Mouse (Mus musculus) 3134 (cell line): ENCODE data around the gene Isoc2b.
"Not testable (repeated sequence)": the region's sequence is repeated elsewhere in the genome, so short reads cannot be mapped to it uniquely, and the experiment has no call there.

Experiments
- DNase-seq: peaks from one replicate; pipeline ENCODE4 v3.0.0-alpha.2; 2011; ENCODE audit warnings: low spot score; ENCODE audit not compliant: insufficient read length; ENCODE audit errors: extremely low read depth

Isoc2b gene

GRCm38 (mm10) chr7:4866631-4867180 is 3.4 kb downstream of the Isoc2b start:
- DNase-seq: no peak

DNA sequence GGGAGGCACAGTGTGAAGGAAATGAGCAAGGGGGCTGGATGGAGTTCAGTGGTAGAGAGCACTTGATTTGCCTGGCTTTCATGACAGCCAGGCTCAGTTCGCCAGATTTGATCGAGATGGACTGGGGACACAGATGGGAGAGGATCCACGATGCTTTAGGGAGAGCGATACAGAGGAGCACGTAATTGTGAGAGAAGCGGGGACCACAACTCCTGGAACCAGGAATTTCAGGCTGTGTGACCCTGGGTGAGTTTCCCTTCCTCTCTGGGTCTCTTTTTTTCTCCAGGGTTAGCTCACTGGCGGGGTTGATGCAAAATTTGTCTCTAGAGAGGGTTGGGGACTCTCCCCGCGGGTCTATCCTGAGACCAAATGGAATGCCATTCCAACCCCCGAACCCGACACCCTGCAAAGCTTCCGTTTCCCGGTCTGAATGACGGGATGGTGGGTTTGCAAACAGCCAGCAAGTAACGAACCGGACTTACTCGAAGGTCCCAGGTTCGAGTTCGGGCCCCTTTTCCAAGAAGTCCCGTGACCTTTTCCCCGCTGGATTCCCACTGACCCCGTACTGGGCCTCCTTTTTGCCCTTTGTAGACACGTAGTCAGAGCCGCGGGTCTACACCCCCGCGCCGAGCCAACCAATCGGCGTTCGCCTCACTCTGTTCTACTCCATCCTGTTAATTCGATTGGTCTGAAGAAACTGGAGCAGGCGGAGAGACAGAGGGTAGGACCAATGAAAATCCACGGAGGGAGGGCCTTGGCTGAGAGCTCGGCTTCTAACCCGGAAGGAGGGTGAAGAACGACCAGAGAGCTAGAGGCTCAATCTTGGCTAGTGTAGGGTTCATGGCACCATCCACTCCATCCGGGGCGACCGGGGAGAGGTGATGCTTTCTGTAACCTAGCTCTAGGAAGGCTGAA is 4.2 kb downstream of the Isoc2b start:
- DNase-seq: peak; percentile 92

DNA sequence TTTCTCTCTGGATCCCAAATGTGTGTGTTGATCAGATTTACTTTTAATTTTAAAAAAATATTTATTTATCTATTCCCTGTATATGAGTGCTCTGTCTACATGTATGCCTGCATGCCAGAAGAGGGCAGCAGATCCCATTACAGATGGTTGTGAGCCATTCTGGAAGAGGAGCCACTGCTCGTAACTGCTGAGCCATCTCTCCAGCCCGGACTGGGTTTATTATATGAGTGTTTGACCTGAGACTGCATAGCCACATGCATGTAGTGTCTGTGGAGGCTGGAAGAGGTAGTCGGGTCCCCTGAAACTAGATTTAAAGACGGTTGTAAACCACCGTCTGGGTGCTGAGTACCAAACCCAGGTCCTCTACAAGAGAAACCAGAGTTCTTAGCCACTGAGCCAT is 5.0 kb downstream of the Isoc2b start:
- peak; percentile 33 for DNase-seq

DNA sequence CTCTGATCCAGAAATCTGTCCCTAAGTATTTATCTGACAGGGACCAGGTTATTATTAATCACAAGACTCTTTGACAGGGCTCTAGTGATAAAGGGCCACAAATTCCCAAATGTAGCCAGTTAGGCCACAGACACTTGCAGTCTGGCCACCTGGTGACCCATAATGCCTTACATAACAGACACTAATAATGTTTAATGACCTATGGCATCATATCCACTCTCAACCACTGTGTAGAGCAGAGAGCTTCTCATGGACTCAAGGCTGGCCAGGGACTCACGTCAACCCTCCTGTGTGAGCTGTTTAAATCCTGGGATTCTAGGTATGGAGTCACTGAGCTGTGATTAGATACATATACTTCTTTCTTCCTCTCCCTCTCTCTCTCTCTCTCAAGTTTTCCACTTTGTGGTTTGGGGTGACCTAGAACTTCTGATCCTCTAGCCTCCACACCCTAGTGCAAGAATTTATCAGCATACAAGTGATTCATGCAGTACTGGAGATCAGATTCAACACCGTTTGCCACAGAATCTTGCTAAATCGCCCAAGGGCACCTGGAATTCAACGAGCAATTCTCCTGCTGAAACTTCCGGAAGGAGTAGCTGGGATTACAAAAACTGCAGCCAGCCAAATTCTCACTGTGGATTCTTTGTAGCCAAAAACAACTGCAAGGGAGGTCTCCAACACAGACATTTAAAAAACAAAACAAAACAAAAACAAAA is 5.8 kb downstream of the Isoc2b start:
- peak; percentile 43 for DNase-seq

DNA sequence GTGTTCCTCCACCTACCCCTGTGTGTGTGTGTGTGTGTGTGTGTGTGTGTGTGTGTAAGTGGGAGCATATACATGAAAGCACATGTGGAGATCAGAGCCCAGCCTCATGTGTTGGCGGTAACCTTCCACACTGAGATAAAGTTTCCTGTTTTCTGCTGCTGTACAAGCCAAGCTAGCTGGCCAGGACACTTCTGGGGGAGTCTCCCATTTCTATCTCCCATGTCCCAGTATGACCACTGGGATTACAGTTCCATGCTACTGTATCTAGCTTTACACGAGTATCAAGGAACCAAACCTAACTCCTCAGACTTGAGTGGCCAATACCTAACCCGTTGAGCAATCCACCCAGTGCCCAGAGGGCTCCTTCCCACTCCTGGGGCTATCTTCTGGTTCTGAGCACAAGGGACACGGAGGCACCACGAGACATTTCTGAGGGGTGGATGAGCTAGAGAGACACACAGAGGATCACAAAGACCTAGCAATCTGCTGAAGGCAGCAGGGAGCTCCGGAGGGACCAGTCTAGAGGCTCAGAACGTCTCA is 6.4 kb downstream of the Isoc2b start:
- no peak for DNase-seq

DNA sequence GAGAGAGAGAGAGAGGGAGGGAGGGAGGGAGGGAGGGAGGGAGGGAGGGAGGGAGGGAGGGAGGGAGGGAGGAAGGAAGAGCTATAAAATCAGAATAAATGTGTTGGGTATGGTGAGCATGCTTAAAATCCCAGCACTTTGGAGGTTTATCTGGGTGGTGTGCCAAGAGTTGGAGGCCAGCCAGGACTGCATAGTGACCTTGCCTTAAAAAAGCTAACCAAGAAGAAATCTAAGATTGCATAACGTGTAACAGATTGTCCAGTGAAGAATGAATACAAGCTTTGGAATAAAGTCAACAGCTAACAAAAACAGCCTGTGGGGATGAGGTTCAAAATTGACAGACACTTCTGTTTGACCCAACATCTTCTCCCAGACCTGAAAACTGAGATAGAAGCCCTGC is 7.0 kb downstream of the Isoc2b start:
- DNase-seq: no peak

- not testable (repeated sequence) for DNase-seq
Measured at GRCm38 (mm10) chr7:4860926-4861325, 9.1 kb downstream of the Isoc2b start.

DNA sequence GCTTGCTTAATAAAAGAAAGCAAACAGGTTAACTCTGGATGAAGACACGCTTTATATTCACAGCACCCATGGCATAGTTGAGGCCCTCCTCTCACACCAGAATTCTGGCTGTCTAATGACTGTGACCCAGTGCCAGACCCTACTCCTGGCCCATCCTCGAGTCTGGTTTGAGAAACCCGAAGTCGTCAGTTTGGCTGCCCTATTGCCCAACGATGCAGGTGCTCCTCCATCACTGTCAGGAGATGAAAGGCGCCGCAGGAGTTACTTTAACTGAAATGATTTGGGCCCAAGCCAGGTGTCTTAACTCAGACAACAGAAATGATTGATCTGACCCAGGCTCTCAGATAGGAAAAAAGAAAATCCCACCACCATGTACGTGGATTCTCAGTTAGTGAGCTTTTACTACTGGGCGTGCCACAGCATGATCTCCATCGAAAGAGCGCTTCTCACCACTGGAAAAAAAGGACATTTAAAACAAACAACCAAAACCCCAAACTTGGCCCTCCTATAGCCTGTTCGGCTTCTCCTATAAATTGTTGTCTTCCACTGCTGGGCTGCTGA is 10.6 kb downstream of the Isoc2b start:
- no peak for DNase-seq

DNA sequence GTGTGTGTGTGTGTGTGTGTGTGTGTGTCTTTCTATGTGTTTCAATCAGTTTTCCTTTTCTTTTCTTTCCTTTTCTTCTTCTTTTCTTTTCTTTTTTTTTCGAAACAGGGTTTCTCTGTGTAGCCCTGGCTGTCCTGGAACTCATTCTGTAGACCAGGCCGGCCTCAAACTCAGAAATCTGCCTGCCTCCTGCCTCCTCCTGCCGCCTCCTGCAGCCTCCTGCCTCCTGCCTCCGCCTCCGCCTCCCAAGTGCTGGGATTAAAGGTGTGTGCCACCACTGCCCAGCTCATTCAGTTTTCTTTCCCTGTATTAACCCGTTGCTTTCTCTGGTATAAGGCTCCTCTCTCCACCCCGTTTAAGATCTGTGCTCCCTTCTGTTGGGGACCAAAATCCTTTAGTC is 12.7 kb downstream of the Isoc2b start:
- no peak for DNase-seq

DNA sequence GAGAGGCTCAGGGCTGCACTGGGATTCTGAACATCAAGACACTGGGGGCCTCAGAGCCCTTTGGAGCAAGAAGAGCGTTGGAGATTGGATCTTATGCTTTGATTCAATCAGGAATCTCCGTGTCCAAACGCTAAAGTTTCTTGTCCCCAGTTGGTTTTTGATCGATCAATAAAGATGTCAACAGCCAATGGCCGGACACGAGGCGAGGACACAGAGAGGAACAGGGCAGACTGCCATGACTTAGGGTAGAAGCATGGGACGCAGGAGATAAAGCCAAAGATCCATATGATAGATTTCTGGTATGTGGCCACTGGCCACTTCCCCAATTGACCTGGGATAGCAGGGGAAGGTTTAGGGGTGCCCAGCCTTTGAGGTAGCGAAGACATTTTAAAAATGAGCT is 13.6 kb downstream of the Isoc2b start:
- no peak for DNase-seq

GRCm38 (mm10) chr7:4853613-4854012 is 16.4 kb downstream of the Isoc2b start:
- DNase-seq: no peak

DNA sequence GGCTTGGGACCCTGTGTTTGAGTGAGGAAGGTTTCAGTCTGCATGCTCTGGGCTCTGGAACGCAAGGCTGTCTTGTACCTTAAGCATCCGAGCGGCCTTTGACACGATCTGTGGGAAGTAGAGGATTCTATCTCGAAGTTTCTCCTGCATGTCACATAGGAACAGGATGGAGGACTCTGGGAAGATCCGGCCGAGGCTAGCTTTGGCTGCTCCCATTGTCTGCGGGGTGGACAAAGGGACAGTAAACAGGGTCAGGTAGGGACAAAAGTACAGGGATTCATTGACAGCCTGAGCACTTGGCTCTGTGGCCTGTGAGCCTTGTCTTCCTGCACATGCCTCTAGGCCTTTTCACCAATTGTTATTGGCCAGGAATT is 18.8 kb downstream of the Isoc2b start:
- DNase-seq: no peak

GRCm38 (mm10) chr7:4850621-4851314 is 19.3 kb downstream of the Isoc2b start:
- DNase-seq: no peak

DNA sequence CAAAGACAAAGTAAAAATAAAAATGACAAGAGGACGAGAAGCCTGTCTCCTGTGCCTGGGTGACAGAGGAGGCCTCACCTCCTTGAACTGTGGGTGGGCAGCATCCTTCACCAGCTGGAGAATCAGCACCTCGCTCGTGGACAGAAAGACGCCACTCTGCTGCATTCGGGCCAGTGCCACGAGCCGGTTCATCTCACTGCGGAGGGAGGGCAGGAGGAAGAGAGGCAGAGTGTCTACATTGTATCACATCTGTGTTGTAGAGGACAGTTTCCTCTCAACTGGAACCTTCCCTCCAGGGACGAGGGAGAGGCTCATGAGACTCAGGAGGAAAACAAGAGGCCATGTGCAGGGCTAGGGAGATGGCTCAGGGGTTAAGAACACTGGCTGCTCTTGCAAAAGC is 20.7 kb downstream of the Isoc2b start:
- DNase-seq: no peak

DNA sequence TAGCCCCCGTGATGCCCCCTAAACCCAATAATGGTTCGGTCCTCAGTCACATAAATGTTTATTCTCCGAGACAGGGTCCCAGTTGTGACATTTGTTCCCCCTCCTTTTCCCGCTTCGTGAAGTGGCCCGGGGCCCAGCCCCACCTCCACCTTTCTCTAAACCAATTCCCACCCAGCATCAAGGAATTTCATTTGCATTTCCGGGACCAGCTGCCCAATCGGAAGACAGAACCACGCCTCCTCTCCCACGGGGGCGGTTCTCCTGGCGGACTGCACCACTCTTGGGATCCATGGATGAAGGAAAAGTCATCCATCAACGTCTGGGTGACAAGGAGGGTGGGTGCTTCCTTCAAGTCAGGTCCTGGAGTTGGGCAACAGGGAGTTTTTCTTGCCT is 25.1 kb downstream of the Isoc2b start:
- DNase-seq: no peak

GRCm38 (mm10) chr7:4844245-4844916 is 25.7 kb downstream of the Isoc2b start, which contains the start of gene Shisa7:
TSS of gene Shisa7 (minus strand) at chr7:4844696.
- no peak for DNase-seq

- DNase-seq: no peak
Measured at GRCm38 (mm10) chr7:4843604-4844244, 26.3 kb downstream of the Isoc2b start.

DNA sequence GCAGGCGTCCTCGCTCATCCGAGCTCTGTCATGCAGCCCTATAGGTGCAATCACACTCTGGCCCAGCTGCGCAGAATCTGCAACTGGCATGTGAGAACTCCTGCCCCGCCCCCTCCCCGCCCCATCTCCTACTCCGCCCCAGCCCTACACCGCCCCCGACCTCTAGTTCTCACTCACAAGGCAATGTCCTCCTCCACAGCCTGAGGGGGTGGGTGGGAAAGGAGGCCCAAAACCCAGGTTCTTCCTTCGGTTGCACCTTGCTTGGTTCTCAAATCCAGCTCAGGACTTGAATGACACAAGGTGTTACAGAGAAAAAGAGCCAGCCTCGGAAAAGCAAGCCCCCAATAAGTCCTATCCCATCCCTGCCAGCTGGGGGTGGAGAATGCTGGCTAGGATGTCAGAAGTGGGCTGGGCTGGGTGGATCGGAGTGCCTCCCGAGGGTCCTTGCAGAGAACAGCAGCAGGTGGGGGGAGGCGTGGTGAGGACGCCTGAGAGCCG is 27.4 kb downstream of the Isoc2b start:
- no peak for DNase-seq

DNA sequence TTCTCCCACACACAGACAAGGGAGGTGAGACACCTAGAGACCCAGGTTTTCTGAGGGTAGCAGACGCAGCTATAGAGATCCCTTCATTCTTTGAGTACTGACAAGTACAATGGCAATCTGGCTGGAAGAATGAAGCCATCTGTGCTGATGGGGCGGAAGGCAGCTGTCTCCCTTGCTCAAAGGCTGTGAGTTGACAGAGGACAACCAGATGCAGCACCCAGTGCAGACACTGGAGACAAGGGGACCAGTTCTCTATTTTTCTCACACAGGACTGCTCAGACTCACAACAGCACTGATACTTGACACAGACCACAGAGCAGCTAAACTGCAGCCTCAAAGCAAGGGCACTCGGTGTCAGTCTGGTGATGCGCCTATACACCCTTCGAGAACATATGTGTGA is 28.0 kb downstream of the Isoc2b start:
- DNase-seq: no peak
